Mouse (Mus musculus) 3T3-L1 (cell line): ENCODE results near the gene Erlin1.

Experiments
- DNase-seq: peaks from one replicate; pipeline ENCODE4 v3.0.0-alpha.2; 2015; ENCODE audit warnings: low read depth, low spot score

The Erlin1 gene

DNA sequence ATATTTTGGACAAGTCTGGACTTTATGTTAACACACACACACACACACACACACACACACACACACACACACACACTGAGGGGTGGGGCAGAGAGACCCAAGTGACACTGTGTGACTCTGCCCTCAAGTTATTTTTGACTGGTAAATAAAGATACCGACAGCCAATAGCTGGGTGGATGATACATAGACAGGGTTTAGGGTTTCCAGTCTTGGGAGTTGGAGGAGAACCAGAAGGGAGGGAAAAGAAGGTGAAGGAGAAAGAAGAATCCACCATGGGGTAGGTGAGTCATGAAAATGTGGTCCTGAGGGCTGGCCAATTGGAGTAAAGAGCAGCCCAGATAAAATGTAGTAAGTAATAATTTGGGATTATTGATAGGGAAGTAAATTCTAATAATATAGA is 69.5 kb downstream of the Erlin1 start:
- peak; percentile 62 for DNase-seq

DNA sequence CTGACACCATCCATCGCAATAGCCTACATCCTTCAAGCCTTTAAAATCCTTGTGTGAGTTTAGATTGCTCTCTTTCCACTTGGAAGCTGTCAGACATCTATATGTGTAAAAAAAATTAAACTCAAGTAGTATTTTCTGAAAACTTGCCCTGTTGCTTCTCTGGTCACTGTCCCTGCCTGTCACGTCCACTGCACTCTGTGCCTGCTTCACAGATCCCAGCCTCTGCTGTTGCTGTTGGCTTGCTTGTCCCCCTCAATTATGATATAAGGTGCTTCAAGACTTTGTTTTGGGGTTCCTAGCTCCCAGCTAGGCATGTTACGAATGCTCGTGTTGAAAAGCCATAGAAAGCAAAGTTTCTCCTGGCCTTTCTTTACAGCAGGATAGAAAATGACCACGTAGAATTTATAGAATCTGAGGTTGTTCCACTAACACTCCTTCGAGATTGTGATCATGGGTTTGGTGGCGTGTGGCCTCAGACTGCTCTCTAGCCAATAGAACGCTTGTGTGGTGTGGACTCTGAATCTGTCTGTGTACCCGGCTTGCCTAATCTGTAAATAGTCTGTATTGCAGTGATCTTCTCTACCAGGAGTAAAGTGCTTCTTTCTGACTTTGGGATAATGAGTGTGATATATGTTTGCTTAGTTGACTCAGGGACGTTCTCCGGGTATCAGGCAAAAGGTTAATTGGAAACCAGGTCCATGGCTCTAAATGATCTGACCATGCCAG is 70.6 kb downstream of the Erlin1 start:
- DNase-seq = no peak

DNA sequence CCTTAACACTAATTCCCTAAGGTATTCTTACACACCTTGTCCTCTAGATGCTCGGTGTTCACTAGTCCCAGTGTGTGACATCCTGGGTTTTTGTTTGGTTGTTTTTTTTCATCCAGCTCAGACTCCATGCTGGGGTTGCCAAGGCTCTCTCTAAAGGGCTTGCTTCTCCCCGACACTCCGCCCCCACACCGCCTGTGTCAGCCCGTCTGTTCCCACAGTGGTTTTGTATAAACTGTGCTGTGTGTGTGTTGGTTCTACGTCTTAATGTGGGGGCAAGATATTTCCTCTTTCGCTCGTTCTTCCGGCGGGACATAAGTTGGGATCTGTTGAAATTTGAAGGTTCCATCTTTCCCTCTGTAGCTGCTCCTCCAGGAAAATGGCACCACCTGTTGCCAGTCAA is 71.5 kb downstream of the Erlin1 start:
- DNase-seq = no peak

DNA sequence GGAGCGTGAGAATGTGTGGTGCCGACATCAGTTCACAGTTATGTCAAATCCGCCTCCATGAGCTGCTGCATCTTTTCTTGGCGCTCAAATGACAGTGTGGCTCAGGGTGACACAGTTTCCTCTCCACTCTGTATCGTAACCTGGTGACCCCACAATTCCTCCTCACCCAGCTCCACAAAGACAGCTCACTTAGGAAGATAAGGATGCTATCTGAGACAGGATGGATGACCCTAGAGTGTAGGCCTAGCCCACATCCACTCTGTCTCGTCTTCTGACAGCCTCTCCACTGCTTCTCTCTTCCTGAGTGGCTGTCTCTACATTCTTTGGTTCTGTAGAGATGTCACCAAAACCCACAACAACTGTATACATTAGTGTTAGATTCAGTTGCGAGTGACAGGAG is 74.2 kb downstream of the Erlin1 start:
- DNase-seq = no peak

DNA sequence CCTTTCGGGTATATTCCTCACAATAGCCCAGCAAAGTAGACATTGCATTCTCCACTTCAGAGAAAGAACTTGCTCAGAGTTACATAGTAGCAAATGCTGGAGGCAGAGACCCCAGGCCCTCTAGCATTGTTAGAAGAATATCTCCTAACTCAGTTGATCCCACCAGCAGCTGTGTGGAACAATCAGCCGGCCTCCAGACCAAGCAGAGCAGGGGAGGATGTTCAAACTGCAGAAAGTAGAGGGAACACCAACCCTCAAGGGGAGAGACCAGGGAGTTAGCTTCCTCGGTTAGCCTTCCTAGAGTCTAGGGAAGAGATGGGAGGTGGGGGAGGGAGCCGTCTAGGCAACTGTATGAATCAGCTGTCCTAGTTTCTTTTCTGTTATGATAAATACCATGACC is 77.1 kb downstream of the Erlin1 start:
- no peak for DNase-seq

DNA sequence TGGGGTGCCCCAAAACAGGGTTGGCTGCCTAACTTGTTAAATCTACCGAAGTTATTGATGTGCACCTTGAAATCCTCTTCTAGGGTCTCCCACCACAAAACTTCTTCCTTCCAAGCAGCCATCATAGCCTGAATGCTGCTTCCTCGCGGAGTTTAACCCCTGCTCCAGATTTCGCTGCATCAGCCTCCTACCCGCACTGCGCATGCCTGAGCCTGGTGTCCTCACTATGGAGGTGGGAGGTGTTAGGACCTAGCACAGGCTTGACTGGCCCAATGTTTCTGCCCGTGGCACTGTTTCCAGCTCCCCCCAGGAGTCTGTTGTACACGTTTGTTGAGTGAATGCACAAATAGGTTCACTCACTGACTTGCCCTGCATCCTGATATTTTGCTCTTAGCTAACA is 79.2 kb downstream of the Erlin1 start:
- no peak for DNase-seq

DNA sequence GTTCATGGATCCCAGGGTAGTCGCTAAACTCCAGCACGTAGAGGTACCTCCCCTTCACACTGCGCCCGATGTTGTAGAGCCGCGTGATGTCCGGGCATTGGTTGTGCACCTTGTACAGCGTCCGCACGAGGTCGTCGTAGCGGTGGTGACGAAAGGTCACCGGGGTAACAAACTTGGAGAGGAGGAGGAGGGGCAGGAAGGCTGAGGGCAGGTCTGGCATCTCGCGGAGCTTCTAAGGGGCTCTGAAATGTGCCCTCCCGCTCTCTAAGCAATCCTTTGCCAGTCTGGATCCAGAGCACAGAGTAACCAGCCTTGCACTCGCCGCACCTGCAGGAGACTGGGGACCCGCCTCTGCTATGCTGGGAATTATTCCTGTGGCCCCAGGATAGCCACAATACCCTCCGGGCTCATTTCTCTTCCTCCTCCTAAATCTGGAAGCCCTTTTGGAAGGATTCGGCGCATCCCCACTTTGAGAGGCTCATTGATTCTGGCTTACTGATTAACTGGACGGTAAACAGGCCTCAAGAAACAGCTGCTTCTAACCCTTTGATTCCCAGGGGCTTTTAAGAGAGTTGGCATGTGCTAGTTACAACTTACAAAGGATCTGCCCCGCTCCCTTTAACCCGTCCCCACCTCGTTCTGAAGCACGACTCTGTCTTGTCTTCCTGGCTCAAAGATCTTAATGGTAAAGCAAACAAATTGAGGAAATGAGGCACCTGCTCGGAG is 83.4 kb downstream of the Erlin1 start, which contains the start of gene Cpn1:
Gene Cpn1 (minus strand): TSS at position 488 of the 726 bp plus-strand sequence.
- no peak for DNase-seq
